Mouse (Mus musculus) CH12.LX (cell line): ENCODE measurements around the gene Gm10197.

Experiments
- CHD2 ChIP-seq: IDR thresholded peaks from 2 replicates; pipeline ENCODE4 v1.6.1; 2011; ENCODE audit warnings: low read length, improper control_type of control experiment
- CTCF ChIP-seq, 2 experiments: IDR thresholded peaks in 1 of 2; conservative IDR thresholded peaks in 1 of 2; 2 replicates each; pipeline ENCODE4 v1.5.1; 2011 to 2012; ENCODE audit warnings: low read depth in 2 of 2, low read length in 2 of 2, improper control_type of control experiment in 1 of 2, inconsistent platforms in 1 of 2, mild to moderate bottlenecking in 1 of 2, moderate library complexity in 1 of 2
- ELF1 ChIP-seq: IDR thresholded peaks from 2 replicates; pipeline ENCODE4 v1.6.1; 2014; ENCODE audit warnings: low read depth, mild to moderate bottlenecking, inconsistent platforms, low read length, improper control_type of control experiment
- EP300 ChIP-seq: IDR thresholded peaks from 2 replicates; pipeline ENCODE4 v1.6.1; 2011; ENCODE audit warnings: low read length, improper control_type of control experiment
- NRF1 ChIP-seq: IDR thresholded peaks from 2 replicates; pipeline ENCODE4 v1.6.1; 2014; ENCODE audit warnings: low read depth, mild to moderate bottlenecking, inconsistent platforms, low read length, improper control_type of control experiment, moderate library complexity
- POLR2A ChIP-seq: IDR thresholded peaks from 2 replicates; pipeline ENCODE4 v1.6.1; 2011; ENCODE audit warnings: low read depth, mild to moderate bottlenecking, improper control_type of control experiment, low read length
- RAD21 ChIP-seq: IDR thresholded peaks from 2 replicates; pipeline ENCODE4 v1.6.1; 2011; ENCODE audit warnings: low read depth, mild to moderate bottlenecking, low read length, improper control_type of control experiment, moderate library complexity
- RCOR1 ChIP-seq: conservative IDR thresholded peaks from 2 replicates; pipeline ENCODE4 v1.6.1; 2012; ENCODE audit warnings: low read depth, mild to moderate bottlenecking, inconsistent platforms, low read length, improper control_type of control experiment
- SIN3A ChIP-seq: IDR thresholded peaks from 2 replicates; pipeline ENCODE4 v1.6.1; 2012; ENCODE audit warnings: low read length, improper control_type of control experiment, inconsistent platforms
- TBP ChIP-seq: conservative IDR thresholded peaks from 2 replicates; pipeline ENCODE4 v1.6.1; 2011; ENCODE audit warnings: low read depth, low read length, improper control_type of control experiment
- USF1 ChIP-seq: IDR thresholded peaks from 2 replicates; pipeline ENCODE4 v1.6.1; 2014; ENCODE audit warnings: low read depth, mild to moderate bottlenecking, inconsistent platforms, low read length, improper control_type of control experiment

DNA sequence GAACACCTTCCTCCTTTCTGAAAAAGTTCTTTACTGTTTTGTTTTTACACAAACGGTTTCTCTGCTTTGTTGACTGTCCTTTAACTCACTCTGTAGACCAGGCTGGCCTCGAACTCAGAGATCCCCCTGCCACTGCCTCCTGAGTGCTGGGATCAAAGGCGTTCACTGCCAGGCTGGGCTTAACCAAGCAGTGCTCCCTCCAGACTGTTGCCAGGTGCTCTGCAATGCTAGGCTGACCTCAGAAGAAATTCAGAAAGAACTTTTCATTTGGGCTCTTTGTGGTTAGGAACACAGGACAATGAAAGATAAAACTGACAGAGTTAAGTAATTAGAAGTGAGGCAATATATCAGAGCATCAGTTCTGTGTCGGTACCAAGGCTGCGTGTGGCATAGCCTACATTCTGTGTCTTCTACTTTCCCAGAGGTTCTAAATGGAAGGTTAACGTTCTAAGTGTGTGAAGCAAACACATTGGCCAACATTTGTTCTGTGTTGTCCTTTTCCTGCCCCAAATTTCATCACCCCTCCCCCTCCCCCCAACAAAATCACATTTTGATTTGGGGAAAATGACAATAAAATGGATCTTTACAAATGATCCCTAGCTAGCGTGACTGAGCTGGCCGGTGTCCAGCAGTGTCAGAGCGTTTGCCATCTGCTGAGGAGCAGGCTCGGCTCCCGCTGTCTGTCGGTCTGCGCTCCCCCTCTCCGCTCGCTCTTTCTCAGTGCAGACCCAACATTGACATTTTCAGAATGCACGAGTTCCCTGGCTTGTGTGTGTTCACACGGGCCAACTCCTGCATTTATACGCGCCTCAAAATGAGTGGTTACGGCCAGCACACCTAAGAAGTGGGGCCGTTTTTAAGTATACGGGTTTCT lies 12.2 kb downstream of the Gm10197 start:
- TF ChIP-seq CTCF (conservative IDR thresholded peaks at IDR 0.05 in 1 of 2, IDR thresholded peaks at IDR 0.05 in 1 of 2; ENCODE audit: low read depth in 2 of 2, low read length in 2 of 2) (no peak), CHD2 (no peak), RCOR1 (no peak), SIN3A (no peak), USF1 (no peak), EP300 (no peak), ELF1 (no peak), RAD21 (no peak), TBP (no peak), POLR2A (no peak), NRF1 (no peak)
